In genomic region chr5:142432695-142433094, GRCm38 (mm10) we compare ENCODE assay signal across 14 mouse cellular contexts. TPM values are rescaled to one million over a fixed set of nuclear protein-coding genes. Genes with fewer than 3 reads are reported as not detected.
DNase-seq lines count a peak whose midpoint lies in the region; ATAC-seq and TF ChIP-seq lines count a peak whose summit lies in the region.
"Had no signal": no experiment of that assay in that cellular context is flagged by ENCODE, and none has a peak within 500 bp of the region (broad histone marks: within the 10 kb centered on the region; RNA-seq: fewer than 3 reads in every experiment).

No protein-coding gene starts in this region.

- no peaks in the 10 kb centered on the region for H3K9me3 ChIP-seq in heart, embryonic 10.5 days
- H3K9me3 ChIP-seq in embryonic facial prominence, embryonic 13.5 days = peaks cover 4% of the 10 kb centered on the region; the same call in 1 of the 2 replicates
- H3K9me3 ChIP-seq in stomach, embryonic 15.5 days = no peaks in the 10 kb centered on the region

- H3K4me3 ChIP-seq in heart, embryonic 10.5 days = no peak overlapping the region
- H3K4me3 ChIP-seq in left cerebral cortex, adult 2 months = no peak overlapping the region
- no peak overlapping the region for H3K4me3 ChIP-seq in embryonic facial prominence, embryonic 13.5 days
- H3K4me3 ChIP-seq in stomach, embryonic 15.5 days (replicated peaks) = no peak overlapping the region

- 77% methylated on average over 4 of the region's 4 CpGs for whole genome bisulfite sequencing in heart, embryonic 10.5 days
- WGBS in embryonic facial prominence, embryonic 13.5 days = 72% methylated on average over 4 of the region's 4 CpGs
- 81% methylated on average over 4 of the region's 4 CpGs for WGBS in stomach, embryonic 15.5 days

- H3K9ac ChIP-seq in embryonic facial prominence, embryonic 13.5 days = peak overlapping the region; percentile 49
- H3K9ac ChIP-seq in stomach, embryonic 15.5 days = no peak overlapping the region
- H3K9ac ChIP-seq: liver, embryonic 14.5 days had no signal

- peaks cover 51% of the 10 kb centered on the region for H3K4me1 ChIP-seq in heart, embryonic 10.5 days
- H3K4me1 ChIP-seq in embryonic facial prominence, embryonic 13.5 days = peaks cover 54% of the 10 kb centered on the region
- H3K4me1 ChIP-seq in stomach, embryonic 15.5 days = peaks cover 15% of the 10 kb centered on the region

- peaks cover 26% of the 10 kb centered on the region for H3K36me3 ChIP-seq in heart, embryonic 10.5 days
- peaks cover 23% of the 10 kb centered on the region for H3K36me3 ChIP-seq in embryonic facial prominence, embryonic 13.5 days
- peaks cover 18% of the 10 kb centered on the region for H3K36me3 ChIP-seq in stomach, embryonic 15.5 days

- no peak for DNase-seq in heart, embryonic 10.5 days (ENCODE audit: low spot score)
- DNase-seq in heart, postnatal 4 days = no peak
- no peak for DNase-seq in left cerebral cortex, adult 2 months (ENCODE audit: extremely low spot score in 1 of 2, low spot score in 2 of 2)
- DNase-seq in left cerebral cortex, postnatal 25 days (ENCODE audit: low spot score in 2 of 2) = no peak
- DNase-seq in right cerebral cortex, postnatal 10 days (ENCODE audit: low spot score in 2 of 2) = no peak
- DNase-seq: cerebellum, adult 11-12 months; heart, postnatal 36 days; kidney, adult 18-20 months; right cerebral cortex, postnatal 14 days had no signal

- no peaks in the 10 kb centered on the region for H3K27me3 ChIP-seq in heart, embryonic 10.5 days (ENCODE audit: insufficient read depth, poor library complexity, severe bottlenecking)
- H3K27me3 ChIP-seq in embryonic facial prominence, embryonic 13.5 days = no peaks in the 10 kb centered on the region
- H3K27me3 ChIP-seq in stomach, embryonic 15.5 days (replicated peaks) = no peaks in the 10 kb centered on the region

- no peak for TF ChIP-seq CTCF in left cerebral cortex, adult 2 months (IDR thresholded peaks at IDR 0.05)

- H3K4me2 ChIP-seq in embryonic facial prominence, embryonic 13.5 days = no peak overlapping the region
- no peak overlapping the region for H3K4me2 ChIP-seq in stomach, embryonic 15.5 days

- intact Hi-C loops in left cerebral cortex, adult 2 months (cut with DNase I) = no loop called here
- intact Hi-C loops in left cerebral cortex, postnatal 25 days (cut with DNase I) = no loop called here

- peak overlapping the region; percentile 65; the same call in 1 of the 2 replicates for H3K27ac ChIP-seq in heart, embryonic 10.5 days
- H3K27ac ChIP-seq in left cerebral cortex, adult 2 months = peak overlapping the region; percentile 89
- peak overlapping the region; percentile 74 for H3K27ac ChIP-seq in embryonic facial prominence, embryonic 13.5 days
- peak overlapping the region; percentile 16; the same call in 1 of the 2 replicates for H3K27ac ChIP-seq in stomach, embryonic 15.5 days
- H3K27ac ChIP-seq: hindbrain, postnatal 0 days; liver, embryonic 14.5 days had no signal

- ATAC-seq in embryonic facial prominence, embryonic 13.5 days (ENCODE audit: insufficient number of reproducible peaks, insufficient read depth, low FRiP score, low TSS enrichment, low read depth) = no peak
- no peak for ATAC-seq in stomach, embryonic 15.5 days (ENCODE audit: insufficient read depth, low FRiP score, low read depth)
- ATAC-seq in monocyte, adult 5-6 weeks (replicated peaks; ENCODE audit: insufficient number of reproducible peaks, low FRiP score, low TSS enrichment, poor library complexity, severe bottlenecking) = no peak
- ATAC-seq: hindbrain, postnatal 0 days had no signal

RNA-seq across cellular contexts. Expression of gene Ap5z1, which starts 31.0 kb away (rescaled TPM):
- 8.7 and 11.1 TPM in 2 replicates for polyA plus RNA-seq in heart, embryonic 10.5 days (2016; fragmentation: Nextera tagmentation; extraction: Ambion mirVana)
- 1 to 10 TPM; 6.0 to 8.2 TPM for total RNA-seq in heart, postnatal 4 days (2021)
- total RNA-seq in left cerebral cortex, adult 2 months (2021) = 10 to 100 TPM; 22.2 to 22.6 TPM
- 10 to 100 TPM; 19.0 TPM for total RNA-seq in left cerebral cortex, postnatal 25 days (2021)
- polyA plus RNA-seq in embryonic facial prominence, embryonic 13.5 days (2015; fragmentation: Nextera tagmentation; extraction: Ambion mirVana) = 8.9 and 9.7 TPM in 2 replicates
- 8.5 and 9.4 TPM in 2 replicates for polyA plus RNA-seq in stomach, embryonic 15.5 days (2015; fragmentation: Nextera tagmentation; extraction: Ambion mirVana)
- 6.7 to 13.7 TPM (median 6.9 TPM) in 3 replicates for total RNA-seq in monocyte, adult 5-6 weeks (2017)

RNA-seq across cellular contexts. Expression of gene Foxk1, which starts 31.4 kb away (rescaled TPM):
- polyA plus RNA-seq in heart, embryonic 10.5 days (2016; fragmentation: Nextera tagmentation; extraction: Ambion mirVana) = 3.3 and 4.5 TPM in 2 replicates
- total RNA-seq in heart, postnatal 4 days (2021) = 10 to 100 TPM; 18.2 to 19.0 TPM
- total RNA-seq in left cerebral cortex, adult 2 months (2021) = 10 to 100 TPM; 40.4 to 46.1 TPM
- 10 to 100 TPM; 38.7 to 40.5 TPM for total RNA-seq in left cerebral cortex, postnatal 25 days (2021)
- polyA plus RNA-seq in embryonic facial prominence, embryonic 13.5 days (2015; fragmentation: Nextera tagmentation; extraction: Ambion mirVana) = 5.0 and 6.3 TPM in 2 replicates
- 5.6 and 5.7 TPM in 2 replicates for polyA plus RNA-seq in stomach, embryonic 15.5 days (2015; fragmentation: Nextera tagmentation; extraction: Ambion mirVana)
- total RNA-seq in monocyte, adult 5-6 weeks (2017) = 17.6 to 31.2 TPM (median 21.7 TPM) in 3 replicates

Comparison
In these comparisons a context has a peak if more than half of its experiments do, and no peak if none do; other contexts are left out.
1. H3K27ac ChIP-seq: peak in every context shown above with its lines; median percentile 89 in left cerebral cortex, adult 2 months; 74 in embryonic facial prominence, embryonic 13.5 days; 65 in heart, embryonic 10.5 days; 16 in stomach, embryonic 15.5 days.